30 mouse cellular contexts compared by ENCODE assay signal in genomic region chr2:91568125-91568524, GRCm38 (mm10). TPM values are rescaled to one million over a fixed set of nuclear protein-coding genes. Genes with fewer than 3 reads are reported as not detected.
DNase-seq lines count a peak whose midpoint lies in the region; ATAC-seq and TF ChIP-seq lines count a peak whose summit lies in the region.
"Had no signal": no experiment of that assay in that cellular context is flagged by ENCODE, and none has a peak within 500 bp of the region (broad histone marks: within the 10 kb centered on the region; RNA-seq: fewer than 3 reads in every experiment).

No protein-coding gene starts in this region.

- ATAC-seq in kidney, embryonic 14.5 days (ENCODE audit: low FRiP score, low TSS enrichment), result no peak
- no peak for ATAC-seq in stomach, postnatal 0 days (ENCODE audit: low FRiP score, low TSS enrichment)
- ATAC-seq: activated CD4-positive, CD25-positive, alpha-beta regulatory T cell, adult 4 months; CD4-positive, CD25-positive, alpha-beta regulatory T cell, adult 4 months; forebrain, embryonic 14.5 days; forebrain, embryonic 16.5 days; Patski had no signal

- no peak for TF ChIP-seq CTCF in MEL (IDR thresholded peaks at IDR 0.05 in 2 of 3, conservative IDR thresholded peaks at IDR 0.05 in 1 of 3; ENCODE audit: control insufficient read depth in 1 of 3, insufficient read depth in 1 of 3, low read depth in 2 of 3, low read length in 3 of 3, poor library complexity in 1 of 3, severe bottlenecking in 1 of 3)
- TF ChIP-seq CTCF in stomach, postnatal 0 days (IDR thresholded peaks at IDR 0.05; ENCODE audit: low read depth), result no peak

- no peak overlapping the region for H3K27ac ChIP-seq in MEL (ENCODE audit: control insufficient read depth, low read depth, low read length)
- no peak overlapping the region for H3K27ac ChIP-seq in kidney, embryonic 14.5 days (ENCODE audit: low read depth, low read length)
- no peak overlapping the region for H3K27ac ChIP-seq in stomach, postnatal 0 days (replicated peaks)
- H3K27ac ChIP-seq: embryonic facial prominence, embryonic 13.5 days; embryonic facial prominence, embryonic 15.5 days; forebrain, embryonic 10.5 days; forebrain, embryonic 12.5 days had no signal

- no peak for TF ChIP-seq RAD21 in MEL (IDR thresholded peaks at IDR 0.05; ENCODE audit: low read depth, low read length)

- no peak for TF ChIP-seq POLR2A in MEL (IDR thresholded peaks at IDR 0.05; ENCODE audit: control insufficient read depth in 1 of 2, insufficient read depth in 1 of 2, low read depth in 1 of 2, low read length in 2 of 2, poor library complexity in 1 of 2)

- no peaks in the 10 kb centered on the region for H3K4me1 ChIP-seq in MEL (ENCODE audit: control insufficient read depth in 1 of 2, insufficient read depth in 2 of 2, low read length in 2 of 2)
- no peaks in the 10 kb centered on the region for H3K4me1 ChIP-seq in kidney, embryonic 14.5 days (ENCODE audit: control insufficient read depth, insufficient read depth, low read length)
- no peaks in the 10 kb centered on the region for H3K4me1 ChIP-seq in stomach, postnatal 0 days (replicated peaks; ENCODE audit: control insufficient read depth, insufficient read depth)
- H3K4me1 ChIP-seq: embryonic facial prominence, embryonic 13.5 days; embryonic facial prominence, embryonic 15.5 days; forebrain, embryonic 10.5 days; forebrain, embryonic 12.5 days had no signal

- 94% methylated on average over 2 of the region's 2 CpGs for WGBS in kidney, embryonic 14.5 days
- 87% methylated on average over 2 of the region's 2 CpGs for WGBS in stomach, postnatal 0 days

- H3K79me2 ChIP-seq in MEL (ENCODE audit: control insufficient read depth, insufficient read depth, low read length, poor library complexity), result no peaks in the 10 kb centered on the region

- H3K36me3 ChIP-seq in MEL (ENCODE audit: control insufficient read depth in 1 of 2, insufficient read depth in 2 of 2, low read length in 2 of 2), result peaks cover 0 to 75% of the 10 kb centered on the region in 2 experiments; a peak in 2 of 4 replicates
- peaks cover 87% of the 10 kb centered on the region for H3K36me3 ChIP-seq in kidney, embryonic 14.5 days (ENCODE audit: control insufficient read depth, insufficient read depth, low read length)
- peaks cover 29% of the 10 kb centered on the region for H3K36me3 ChIP-seq in stomach, postnatal 0 days (ENCODE audit: control insufficient read depth, insufficient read depth, low read length)

- no peak overlapping the region for H3K9ac ChIP-seq in MEL (ENCODE audit: control insufficient read depth, low read depth, low read length, poor library complexity, severe bottlenecking)
- no peak overlapping the region for H3K9ac ChIP-seq in kidney, embryonic 14.5 days (ENCODE audit: low read depth, low read length)
- no peak overlapping the region for H3K9ac ChIP-seq in stomach, postnatal 0 days (ENCODE audit: low read length)
- H3K9ac ChIP-seq: embryonic facial prominence, embryonic 13.5 days; embryonic facial prominence, embryonic 15.5 days; forebrain, embryonic 12.5 days had no signal

- no peak for TF ChIP-seq EP300 in MEL (IDR thresholded peaks at IDR 0.05; ENCODE audit: low read depth in 1 of 2, low read length in 2 of 2)
- TF ChIP-seq EP300 in stomach, postnatal 0 days (optimal IDR thresholded peaks at IDR 0.05), result no peak

- H3K27me3 ChIP-seq in MEL (ENCODE audit: control insufficient read depth in 1 of 2, insufficient read depth in 2 of 2, low read length in 2 of 2), result no peaks in the 10 kb centered on the region
- H3K27me3 ChIP-seq in kidney, embryonic 14.5 days (ENCODE audit: control insufficient read depth, insufficient read depth, low read length), result no peaks in the 10 kb centered on the region
- H3K27me3 ChIP-seq in stomach, postnatal 0 days (ENCODE audit: control insufficient read depth, insufficient read depth, low read length), result no peaks in the 10 kb centered on the region
- H3K27me3 ChIP-seq: CH12.LX; embryonic facial prominence, embryonic 13.5 days; embryonic facial prominence, embryonic 15.5 days; forebrain, embryonic 12.5 days; Patski had no signal

- DNase-seq in 3T3-L1 (ENCODE audit: low read depth, low spot score) (peak; percentile 14), ES-CJ7 (ENCODE audit: low read depth, low spot score) (peak; percentile 32), MEL (ENCODE audit: low read depth, low spot score) (peak; percentile 12), R1 (ENCODE audit: low read depth, low spot score) (peak; percentile 83)
- DNase-seq in stomach, postnatal 0 days (ENCODE audit: low spot score), result no peak
- DNase-seq in embryo, embryonic 11 days, result no peak
- no peak for DNase-seq in heart, postnatal 4 days
- DNase-seq: adrenal gland, adult 8-10 months; adrenal gland, postnatal 14 days; adrenal gland, postnatal 36 days; B cell, adult 2 months; cerebellum, adult 11 months; cerebellum, adult 18-20 months; cerebellum, adult 8-10 months; cerebellum, adult 9-11 months; cerebellum, postnatal 14 days; cerebellum, postnatal 36 days had no signal

- H3K9me3 ChIP-seq in MEL (replicated peaks; ENCODE audit: insufficient read depth, low read length), result no peaks in the 10 kb centered on the region
- no peaks in the 10 kb centered on the region for H3K9me3 ChIP-seq in kidney, embryonic 14.5 days (ENCODE audit: control insufficient read depth, low read length)
- H3K9me3 ChIP-seq in stomach, postnatal 0 days (ENCODE audit: control insufficient read depth, low read length), result no peaks in the 10 kb centered on the region
- H3K9me3 ChIP-seq: embryonic facial prominence, embryonic 13.5 days; embryonic facial prominence, embryonic 15.5 days; forebrain, embryonic 10.5 days; forebrain, embryonic 12.5 days; G1E had no signal

- no peak overlapping the region for H3K4me3 ChIP-seq in MEL (ENCODE audit: control insufficient read depth in 1 of 2, insufficient read depth in 1 of 2, low read depth in 2 of 2, low read length in 2 of 2)
- no peak overlapping the region for H3K4me3 ChIP-seq in kidney, embryonic 14.5 days (ENCODE audit: low read length)
- no peak overlapping the region for H3K4me3 ChIP-seq in stomach, postnatal 0 days (ENCODE audit: low read depth, low read length)
- H3K4me3 ChIP-seq: embryonic facial prominence, embryonic 13.5 days; embryonic facial prominence, embryonic 15.5 days; erythroblast, embryonic 14.5 days; forebrain, embryonic 10.5 days; forebrain, embryonic 12.5 days had no signal

- no peak overlapping the region for H3K4me2 ChIP-seq in kidney, embryonic 14.5 days (replicated peaks; ENCODE audit: low read depth, low read length)
- H3K4me2 ChIP-seq in stomach, postnatal 0 days (replicated peaks; ENCODE audit: low read depth), result no peak overlapping the region
- H3K4me2 ChIP-seq: embryonic facial prominence, embryonic 13.5 days; embryonic facial prominence, embryonic 15.5 days; forebrain, embryonic 12.5 days had no signal

TF ChIP-seq in MEL, 35 proteins besides CTCF, POLR2A, EP300 and RAD21:
- TF ChIP-seq POLR2AphosphoS5 (IDR thresholded peaks at IDR 0.05; ENCODE audit: borderline replicate concordance, low read depth, low read length), result no peak
TF ChIP-seq in MEL: peak in this region for 0.

RNA-seq across cellular contexts. Expression of gene Ckap5, which starts 41.6 kb away (rescaled TPM):
- total RNA-seq in MEL (2012; rRNA removed), result 57.1 and 64.7 TPM in 2 replicates
- 10 to 100 TPM; 44.0 to 45.3 TPM for polyA plus RNA-seq in MEL (2012; ENCODE audit: insufficient read depth in 1 of 2, insufficient read length in 2 of 2, low read depth in 1 of 2, low replicate concordance in 2 of 2, missing spikeins in 1 of 2)
- polyA plus RNA-seq in kidney, embryonic 14.5 days (2014; fragmentation: Nextera tagmentation; extraction: Ambion mirVana), result 55.3 and 116 TPM in 2 replicates
- polyA plus RNA-seq in stomach, postnatal 0 days (2015; fragmentation: Nextera tagmentation; extraction: Ambion mirVana), result 19.4 and 30.8 TPM in 2 replicates
- 100 to 1,000 TPM in 1 of 2 experiments, 10 to 100 TPM in 1; 91.2 to 102 TPM for total RNA-seq in heart, postnatal 4 days (2021)

Comparison
In these comparisons a context has a peak if more than half of its experiments do, and no peak if none do; other contexts are left out.
1. DNase-seq: peak in 3T3-L1 (single experiment), ES-CJ7 (single experiment), MEL (single experiment) and R1 (single experiment); none in stomach, postnatal 0 days (single experiment), embryo, embryonic 11 days (single experiment) and heart, postnatal 4 days (single experiment).